Mouse (Mus musculus) mature B cell (primary cell): Measurements from ENCODE around the gene Zfp229.
"Not testable (repeated sequence)": the region's sequence is repeated elsewhere in the genome, so short reads cannot be mapped to it uniquely, and the experiment has no call there.

Source experiments
- in situ Hi-C: fragments of 300-500 bp; cut with MboI; formaldehyde crosslinking; loops from 2 replicates; pipeline ENCODE4 v1.14.3; 2019

Zfp229 gene

DNA sequence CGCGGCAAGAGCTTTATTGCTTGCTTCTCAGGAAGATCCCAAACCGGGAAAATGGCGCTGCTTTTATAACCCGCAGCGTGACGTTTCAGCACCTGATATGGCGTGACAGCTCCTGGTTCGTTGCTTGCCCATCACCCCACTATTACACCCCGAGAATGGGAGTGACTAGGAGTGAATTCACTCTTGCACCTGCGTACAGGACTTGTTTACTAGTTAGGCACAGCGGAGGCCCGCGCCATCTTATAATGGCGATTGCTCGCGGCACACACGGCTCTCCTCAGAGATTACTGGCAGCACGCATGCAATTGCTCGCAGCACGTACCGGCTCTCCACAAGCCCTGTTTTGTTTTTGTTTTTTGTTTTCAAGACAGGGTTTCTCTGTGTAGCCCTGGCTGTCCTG lies at the start of gene Zfp229:
TSS of gene Zfp229 (plus strand) at position 301 of the 400 bp plus-strand sequence.
- in situ Hi-C loops, result not testable (repeated sequence)

GRCm38 (mm10) chr17:21691560-21691959 lies 39.0 kb upstream of the Zfp229 start, which contains the start of gene Gm10226:
Gene Gm10226, plus strand, starts transcription at chr17:21691860.
- in situ Hi-C loops, result no loop called here

- in situ Hi-C loops, result no loop called here
Measured at GRCm38 (mm10) chr17:21693342-21693741, 37.3 kb upstream of the Zfp229 start.

DNA sequence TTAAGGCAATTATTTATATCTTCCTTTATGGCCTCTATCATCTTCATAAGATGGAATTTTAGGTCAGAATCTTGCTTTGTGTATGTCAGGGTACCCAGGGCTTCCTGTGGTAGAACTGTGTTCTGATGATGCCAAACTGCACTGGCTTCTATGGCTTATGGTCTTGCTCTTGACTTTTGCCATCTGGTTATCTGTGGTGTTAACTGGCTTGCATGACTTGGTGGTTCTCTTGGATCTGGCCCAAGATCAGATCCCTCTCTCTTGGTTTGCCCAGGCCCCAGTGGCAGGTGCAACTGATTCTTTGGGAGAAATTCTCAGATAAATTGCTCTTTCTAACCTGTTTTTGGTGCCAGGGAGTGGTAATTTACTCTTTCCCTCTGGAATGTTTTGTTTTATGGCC lies 34.5 kb upstream of the Zfp229 start:
- in situ Hi-C loops, result no loop called here

GRCm38 (mm10) chr17:21702281-21703240 lies 28.0 kb upstream of the Zfp229 start:
- in situ Hi-C loops, result no loop called here

GRCm38 (mm10) chr17:21703414-21703813 lies 27.2 kb upstream of the Zfp229 start:
- in situ Hi-C loops, result no loop called here

GRCm38 (mm10) chr17:21707343-21707996 lies 23.1 kb upstream of the Zfp229 start, which contains the start of gene Zfp760:
Gene Zfp760, plus strand, starts transcription at chr17:21707741.
- in situ Hi-C loops, result no loop called here

GRCm38 (mm10) chr17:21708401-21708800 lies 22.2 kb upstream of the Zfp229 start:
- in situ Hi-C loops, result no loop called here

GRCm38 (mm10) chr17:21733049-21733448 lies 2.5 kb downstream of the Zfp229 start:
- in situ Hi-C loops, result no loop called here

DNA sequence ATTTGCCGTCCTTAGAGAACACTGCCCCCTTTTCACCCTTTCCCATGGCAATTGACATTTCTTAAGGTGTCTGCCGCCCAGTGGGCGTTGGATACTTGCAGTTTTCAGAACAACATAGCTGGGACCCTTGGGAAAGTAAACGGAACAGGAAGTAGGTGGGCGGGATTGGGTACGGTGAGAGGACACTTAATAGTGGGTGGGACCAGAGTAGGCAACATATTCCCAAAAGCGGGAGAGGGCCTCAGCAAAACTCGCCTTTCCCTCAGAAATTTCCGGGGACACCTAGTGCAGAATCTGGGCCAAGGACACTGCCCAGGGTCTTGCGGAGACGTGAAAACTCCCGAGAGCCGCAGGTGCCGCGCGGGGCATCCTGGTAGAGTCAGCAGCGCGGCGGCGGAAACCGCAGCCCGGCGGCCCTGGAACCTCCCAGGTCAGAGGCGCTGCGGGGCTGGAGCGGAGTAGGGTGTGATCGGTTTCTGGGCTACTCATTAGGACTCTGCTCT lies 3.0 kb downstream of the Zfp229 start:
- in situ Hi-C loops, result no loop called here

GRCm38 (mm10) chr17:21752791-21753190 lies 22.2 kb downstream of the Zfp229 start:
- in situ Hi-C loops, result no loop called here

GRCm38 (mm10) chr17:21753342-21754208 lies 23.0 kb downstream of the Zfp229 start:
- in situ Hi-C loops, result no loop called here

DNA sequence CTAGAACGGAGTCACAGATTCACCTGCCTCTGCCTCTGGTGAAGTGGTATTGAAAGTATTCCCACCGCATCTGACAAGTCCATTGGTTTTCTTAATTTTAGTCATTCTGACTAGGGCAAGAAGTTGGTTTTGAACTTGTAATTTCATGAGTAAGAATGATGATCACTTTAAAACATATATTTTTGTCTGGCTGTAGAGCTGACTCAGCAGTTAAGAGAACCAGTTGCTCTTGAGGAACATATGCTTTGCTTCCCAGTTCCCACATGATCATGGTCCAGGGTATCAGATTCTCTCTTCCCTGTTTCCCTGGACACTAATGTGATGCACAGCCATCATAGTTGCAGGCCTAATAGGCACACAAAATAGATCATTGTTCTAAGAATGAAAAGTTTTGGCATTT lies 39.7 kb downstream of the Zfp229 start:
- in situ Hi-C loops, result no loop called here

- in situ Hi-C loops, result no loop called here
Measured at GRCm38 (mm10) chr17:21792256-21792655, 61.7 kb downstream of the Zfp229 start.

DNA sequence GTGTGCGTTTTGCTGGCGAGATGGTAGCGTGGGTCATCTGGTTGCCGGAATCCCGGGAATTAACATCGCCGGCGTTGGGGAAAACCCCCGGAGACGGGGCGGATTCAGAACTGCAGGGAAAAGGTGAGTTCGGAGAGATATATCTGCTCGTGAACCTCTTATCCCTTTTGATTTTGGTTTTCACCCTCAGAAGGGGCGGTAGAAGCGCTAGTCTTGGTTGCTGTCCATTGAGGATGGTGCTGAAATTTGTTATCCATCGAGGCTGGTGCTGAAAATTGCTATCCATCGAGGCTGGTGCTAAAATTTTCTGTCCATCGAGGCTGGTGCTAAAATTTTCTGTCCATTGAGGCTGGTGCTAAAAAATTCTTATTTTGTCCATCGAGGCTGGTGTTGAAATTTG lies 70.8 kb downstream of the Zfp229 start:
- in situ Hi-C loops, result not testable (repeated sequence)
